Mouse (Mus musculus): ENCODE measurements around the gene Ttc29. TPM values are rescaled to one million over a fixed set of nuclear protein-coding genes. Genes with fewer than 3 reads are reported as not detected.

Gene Ttc29
- polyA plus RNA-seq (2011; ENCODE audit: insufficient read depth, insufficient read length, low replicate concordance, missing spikeins) = not detected in 2 replicates

DNA sequence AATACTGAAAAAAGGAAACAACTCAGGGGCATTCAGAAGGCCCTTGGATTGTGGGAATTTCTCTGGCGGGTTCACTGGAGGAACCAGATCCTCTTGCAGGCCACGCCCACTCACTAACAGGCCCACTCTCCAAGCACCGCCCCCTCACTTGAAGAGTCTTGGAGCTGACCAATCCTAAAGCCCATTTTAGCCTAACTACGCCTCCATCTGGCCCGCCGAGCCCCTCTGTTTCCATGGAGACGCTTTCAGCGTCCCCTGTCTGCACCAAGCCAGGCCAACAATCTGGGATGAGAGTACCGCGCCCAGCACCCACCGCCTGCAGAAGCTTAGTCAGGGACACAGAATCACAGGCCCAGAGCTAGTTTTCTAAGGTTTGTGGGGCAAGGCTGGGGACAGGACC, at the start of gene Ttc29:
Ttc29 (plus strand) TSS at position 224 of the 400 bp plus-strand sequence.
- 33% methylated on average over 11 of the region's 11 CpGs for WGBS
- H3K4me1 ChIP-seq (ENCODE audit: control insufficient read depth, insufficient read depth, low read length) = no peaks in the 10 kb centered on the region
- no peak for TF ChIP-seq CTCF (IDR thresholded peaks at IDR 0.05; ENCODE audit: control insufficient read depth, insufficient read depth, low read length)
- TF ChIP-seq POLR2A (IDR thresholded peaks at IDR 0.05; ENCODE audit: borderline replicate concordance, control insufficient read depth, low read depth, low read length) = no peak
- H3K27ac ChIP-seq (ENCODE audit: control insufficient read depth, insufficient read depth, low read depth, low read length, poor library complexity) = no peak within 1 kb of the TSS
- H3K4me3 ChIP-seq (replicated peaks; ENCODE audit: control insufficient read depth, low read depth, low read length) = no peak within 1 kb of the TSS

DNA sequence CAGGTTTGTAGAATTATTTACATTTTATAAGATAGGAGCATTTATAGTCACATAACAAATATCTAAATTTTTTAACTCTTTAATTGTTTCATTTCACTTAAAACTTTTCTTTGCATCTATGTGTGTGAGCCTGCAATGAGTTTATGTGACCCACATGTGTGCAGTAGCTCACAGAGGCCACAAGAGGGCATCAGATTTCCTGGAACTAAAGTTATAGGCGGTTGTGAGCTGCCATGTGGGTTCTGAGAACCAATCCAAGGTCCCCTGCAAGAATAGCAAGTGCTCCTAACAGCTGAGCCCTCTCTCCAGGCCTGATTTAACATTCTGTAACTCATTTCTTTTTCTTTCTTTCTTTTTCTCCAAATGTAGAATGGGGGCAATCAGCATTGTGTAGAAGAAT, 41.7 kb upstream of the Ttc29 start:
- no peak overlapping the region for H3K4me3 ChIP-seq (replicated peaks; ENCODE audit: control insufficient read depth, low read depth, low read length)
- 48% methylated on average over 1 of the region's 1 CpGs for WGBS
- H3K4me1 ChIP-seq (ENCODE audit: control insufficient read depth, insufficient read depth, low read length) = no peaks in the 10 kb centered on the region
- TF ChIP-seq CTCF (IDR thresholded peaks at IDR 0.05; ENCODE audit: control insufficient read depth, insufficient read depth, low read length) (no peak), POLR2A (IDR thresholded peaks at IDR 0.05; ENCODE audit: borderline replicate concordance, control insufficient read depth, low read depth, low read length) (no peak)
- no peak overlapping the region for H3K27ac ChIP-seq (ENCODE audit: control insufficient read depth, insufficient read depth, low read depth, low read length, poor library complexity)

DNA sequence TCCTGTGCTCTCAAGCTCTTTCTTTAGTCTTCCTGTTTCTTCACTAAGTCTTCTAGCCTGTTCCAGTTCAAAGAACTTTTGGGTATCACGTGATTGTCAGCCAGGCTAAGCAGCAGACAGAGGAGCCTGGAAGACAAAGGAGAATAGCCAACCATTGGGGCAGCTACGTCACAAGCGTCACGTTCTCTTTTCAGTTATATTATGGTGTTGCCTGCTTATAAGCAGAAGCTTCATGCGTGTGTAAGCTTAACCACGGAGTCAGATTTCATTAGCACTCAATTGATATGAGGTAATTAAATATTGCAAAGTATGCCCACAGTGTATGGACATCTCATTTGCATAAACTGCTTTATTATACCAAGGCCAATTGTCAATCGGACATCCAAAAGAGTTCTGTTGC, 30.4 kb upstream of the Ttc29 start:
- TF ChIP-seq CTCF (IDR thresholded peaks at IDR 0.05; ENCODE audit: control insufficient read depth, insufficient read depth, low read length) (no peak), POLR2A (IDR thresholded peaks at IDR 0.05; ENCODE audit: borderline replicate concordance, control insufficient read depth, low read depth, low read length) (no peak)

DNA sequence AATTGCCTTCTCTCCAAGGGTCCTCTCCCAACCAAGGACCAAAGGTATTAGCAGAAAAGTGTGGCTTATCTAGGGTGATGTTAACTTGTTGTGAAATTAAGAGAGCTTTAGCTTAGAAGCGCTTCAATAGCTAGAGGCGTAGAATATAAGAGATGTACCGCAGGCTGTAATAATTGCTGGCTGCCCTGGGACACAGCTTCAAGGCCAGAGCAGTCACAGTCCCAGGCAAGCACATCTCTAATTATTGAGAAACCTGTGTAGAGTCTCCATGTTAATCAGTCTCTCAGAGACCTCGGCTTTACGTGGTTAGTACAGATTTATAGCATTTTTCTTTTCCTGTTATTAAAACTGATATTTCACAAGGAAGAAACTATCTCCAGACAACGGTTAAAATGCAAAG, 29.7 kb upstream of the Ttc29 start:
- WGBS = 81% methylated on average over 6 of the region's 6 CpGs
- Histone ChIP-seq H3K27ac (ENCODE audit: control insufficient read depth, insufficient read depth, low read depth, low read length, poor library complexity) (no peak overlapping the region), H3K4me1 (ENCODE audit: control insufficient read depth, insufficient read depth, low read length) (no peaks in the 10 kb centered on the region), H3K4me3 (replicated peaks; ENCODE audit: control insufficient read depth, low read depth, low read length) (no peak overlapping the region)
- no peak for TF ChIP-seq POLR2A (IDR thresholded peaks at IDR 0.05; ENCODE audit: borderline replicate concordance, control insufficient read depth, low read depth, low read length)
- no peak for TF ChIP-seq CTCF (IDR thresholded peaks at IDR 0.05; ENCODE audit: control insufficient read depth, insufficient read depth, low read length)

More for the DNA sequence above, 30.4 kb upstream of the Ttc29 start:
- 80% methylated on average over 7 of the region's 7 CpGs for WGBS
- Histone ChIP-seq H3K27ac (ENCODE audit: control insufficient read depth, insufficient read depth, low read depth, low read length, poor library complexity) (no peak overlapping the region), H3K4me3 (replicated peaks; ENCODE audit: control insufficient read depth, low read depth, low read length) (no peak overlapping the region), H3K4me1 (ENCODE audit: control insufficient read depth, insufficient read depth, low read length) (no peaks in the 10 kb centered on the region)

DNA sequence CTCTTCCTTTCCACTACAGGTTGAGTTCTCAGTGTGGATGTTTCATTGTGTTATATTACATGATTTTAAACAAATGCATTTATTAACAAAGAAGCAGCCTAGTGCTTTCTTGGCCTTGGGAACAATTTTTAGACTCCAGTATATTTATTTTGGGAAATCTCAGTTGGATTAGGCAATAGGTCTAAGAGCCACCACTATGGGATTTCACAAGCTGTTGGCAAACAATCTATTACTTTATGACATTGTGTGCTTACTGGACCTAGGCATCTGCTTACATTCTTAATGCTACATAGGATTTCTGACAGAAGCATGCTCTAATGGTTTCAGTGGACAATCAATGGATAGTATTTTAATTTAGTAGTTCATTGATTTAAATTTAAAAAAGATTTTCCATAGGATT, 26.0 kb upstream of the Ttc29 start:
- TF ChIP-seq POLR2A (IDR thresholded peaks at IDR 0.05; ENCODE audit: borderline replicate concordance, control insufficient read depth, low read depth, low read length) = no peak
- TF ChIP-seq CTCF (IDR thresholded peaks at IDR 0.05; ENCODE audit: control insufficient read depth, insufficient read depth, low read length) = no peak
- Histone ChIP-seq H3K4me1 (ENCODE audit: control insufficient read depth, insufficient read depth, low read length) (no peaks in the 10 kb centered on the region), H3K27ac (ENCODE audit: control insufficient read depth, insufficient read depth, low read depth, low read length, poor library complexity) (no peak overlapping the region), H3K4me3 (replicated peaks; ENCODE audit: control insufficient read depth, low read depth, low read length) (no peak overlapping the region)

DNA sequence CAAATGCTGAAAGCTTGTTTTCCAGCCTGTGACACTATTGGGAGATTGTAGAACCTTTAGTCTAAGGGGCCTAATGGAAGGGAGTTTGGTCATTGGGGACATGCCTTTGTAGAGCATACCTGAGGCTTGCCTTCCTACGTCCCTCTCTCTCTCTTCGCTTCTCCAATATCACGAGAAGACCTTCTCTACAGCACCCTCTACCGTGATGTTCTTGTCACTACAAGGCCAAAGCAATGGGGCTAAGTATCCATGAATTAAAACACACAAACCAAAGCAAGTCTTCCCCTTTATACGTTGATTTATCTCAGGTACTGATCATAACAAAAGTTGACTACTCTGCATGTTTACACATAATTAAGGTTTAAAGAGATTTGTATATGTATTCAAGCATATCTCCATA, 8.9 kb upstream of the Ttc29 start:
- Histone ChIP-seq H3K4me1 (ENCODE audit: control insufficient read depth, insufficient read depth, low read length) (no peaks in the 10 kb centered on the region), H3K27ac (ENCODE audit: control insufficient read depth, insufficient read depth, low read depth, low read length, poor library complexity) (no peak overlapping the region), H3K4me3 (replicated peaks; ENCODE audit: control insufficient read depth, low read depth, low read length) (no peak overlapping the region)
- WGBS = 20% methylated on average over 5 of the region's 5 CpGs
- TF ChIP-seq POLR2A (IDR thresholded peaks at IDR 0.05; ENCODE audit: borderline replicate concordance, control insufficient read depth, low read depth, low read length) = no peak
- no peak for TF ChIP-seq CTCF (IDR thresholded peaks at IDR 0.05; ENCODE audit: control insufficient read depth, insufficient read depth, low read length)

DNA sequence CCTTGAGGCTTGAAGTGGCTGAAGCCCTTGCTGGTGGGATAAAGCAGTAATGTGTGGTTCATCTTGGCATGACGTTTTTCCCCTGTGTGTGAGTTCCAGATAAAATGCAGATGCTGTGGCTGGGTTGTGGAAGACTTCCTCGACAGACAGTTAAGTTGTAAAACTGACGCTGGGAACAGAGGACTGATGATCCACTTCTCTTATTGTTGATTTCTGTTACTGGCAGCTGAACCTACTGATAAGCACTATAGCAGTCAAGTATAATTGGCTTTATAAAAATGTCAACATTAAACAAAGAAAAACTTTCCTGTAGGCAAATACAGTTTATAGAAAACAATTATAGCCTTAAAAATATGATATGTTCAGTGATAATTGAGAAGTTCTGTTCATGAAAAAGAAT, 2.7 kb upstream of the Ttc29 start:
- no peak for TF ChIP-seq POLR2A (IDR thresholded peaks at IDR 0.05; ENCODE audit: borderline replicate concordance, control insufficient read depth, low read depth, low read length)
- TF ChIP-seq CTCF (IDR thresholded peaks at IDR 0.05; ENCODE audit: control insufficient read depth, insufficient read depth, low read length) = no peak
- no peak overlapping the region for H3K27ac ChIP-seq (ENCODE audit: control insufficient read depth, insufficient read depth, low read depth, low read length, poor library complexity)
- WGBS = 30% methylated on average over 3 of the region's 3 CpGs
- H3K4me1 ChIP-seq (ENCODE audit: control insufficient read depth, insufficient read depth, low read length) = no peaks in the 10 kb centered on the region
- H3K4me3 ChIP-seq (replicated peaks; ENCODE audit: control insufficient read depth, low read depth, low read length) = no peak overlapping the region

DNA sequence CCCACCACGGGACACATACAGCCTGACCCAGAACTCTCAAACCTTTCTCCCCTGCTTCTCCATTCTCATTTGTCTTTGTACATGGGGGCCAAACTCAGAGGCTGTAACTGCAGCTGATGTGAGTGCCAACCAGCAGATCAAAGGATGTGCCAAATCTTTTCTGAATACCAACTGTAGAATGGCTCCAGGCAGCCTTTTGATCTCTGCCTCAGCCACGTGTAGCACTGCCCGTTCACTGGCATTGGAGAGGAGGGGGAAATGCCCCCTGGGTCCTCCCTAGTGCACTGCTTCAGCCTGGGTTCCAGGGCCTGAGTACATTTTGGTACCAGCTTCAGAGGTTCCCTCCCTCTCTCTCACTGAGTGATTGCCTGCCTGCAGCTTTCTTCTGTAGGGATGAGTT, 1.5 kb downstream of the Ttc29 start:
- no peaks in the 10 kb centered on the region for H3K4me1 ChIP-seq (ENCODE audit: control insufficient read depth, insufficient read depth, low read length)
- WGBS = 40% methylated on average over 3 of the region's 3 CpGs
- no peak overlapping the region for H3K27ac ChIP-seq (ENCODE audit: control insufficient read depth, insufficient read depth, low read depth, low read length, poor library complexity)
- H3K4me3 ChIP-seq (replicated peaks; ENCODE audit: control insufficient read depth, low read depth, low read length) = no peak overlapping the region
- TF ChIP-seq POLR2A (IDR thresholded peaks at IDR 0.05; ENCODE audit: borderline replicate concordance, control insufficient read depth, low read depth, low read length) = no peak
- no peak for TF ChIP-seq CTCF (IDR thresholded peaks at IDR 0.05; ENCODE audit: control insufficient read depth, insufficient read depth, low read length)

DNA sequence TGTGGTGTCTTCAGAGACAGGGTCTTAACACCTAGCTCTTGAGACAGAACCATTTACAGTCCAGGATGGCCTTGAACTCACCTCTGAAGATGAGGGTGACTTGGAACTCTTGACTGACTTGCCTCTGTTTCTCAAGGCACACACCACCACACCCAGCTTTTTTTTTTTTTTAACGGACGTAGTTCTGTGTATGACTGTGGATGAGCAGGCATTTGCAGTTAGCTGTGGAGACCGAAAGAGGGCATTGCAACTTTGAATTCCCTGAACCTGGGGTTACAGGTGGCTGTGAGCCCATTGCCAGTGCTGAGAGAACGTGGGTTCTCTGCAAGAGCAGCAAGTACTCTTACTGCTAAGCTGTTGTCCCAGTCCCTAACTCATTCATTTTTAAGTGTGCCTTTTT, 13.0 kb downstream of the Ttc29 start:
- no peaks in the 10 kb centered on the region for H3K4me1 ChIP-seq (ENCODE audit: control insufficient read depth, insufficient read depth, low read length)
- 74% methylated on average over 4 of the region's 4 CpGs for WGBS

More for the DNA sequence above, 13.0 kb downstream of the Ttc29 start:
- TF ChIP-seq POLR2A (IDR thresholded peaks at IDR 0.05; ENCODE audit: borderline replicate concordance, control insufficient read depth, low read depth, low read length) (no peak), CTCF (IDR thresholded peaks at IDR 0.05; ENCODE audit: control insufficient read depth, insufficient read depth, low read length) (no peak)
- Histone ChIP-seq H3K4me3 (replicated peaks; ENCODE audit: control insufficient read depth, low read depth, low read length) (no peak overlapping the region), H3K27ac (ENCODE audit: control insufficient read depth, insufficient read depth, low read depth, low read length, poor library complexity) (no peak overlapping the region)

Measured in bone marrow, adult 2 months (tissue).